Mouse (Mus musculus) hindbrain, embryonic 14.5 days (tissue): ENCODE measurements around the gene Pgm2l1. TPM values are rescaled to one million over a fixed set of nuclear protein-coding genes. Genes with fewer than 3 reads are reported as not detected.
A peak's percentile ranks its signal among the peaks of the same experiment; 100 is the strongest.
"Not testable (repeated sequence)": the region's sequence is repeated elsewhere in the genome, so short reads cannot be mapped to it uniquely, and the experiment has no call there.

ENCODE experiments used
- ATAC-seq: fragments of 200-750 bp; cut with Nextera tagmentation; 2 replicates; pipeline ENCODE4 v1.8.0; 2017; ENCODE audit warnings: moderate number of reproducible peaks, mild to moderate bottlenecking, moderate TSS enrichment, moderate library complexity; ENCODE audit not compliant: low FRiP score
- DNase-seq: peaks from one replicate; pipeline ENCODE4 v3.0.0-alpha.2; 2015; ENCODE audit warnings: low spot score
- H3K27ac ChIP-seq: fragments of 300-500 bp; sonication (generic); 2 replicates; pipeline ENCODE4 v1.5.1; 2014; ENCODE audit warnings: mild to moderate bottlenecking, moderate library complexity
- H3K27me3 ChIP-seq: fragments of 300-500 bp; sonication (generic); 2 replicates; pipeline ENCODE4 v1.6.1; 2014; ENCODE audit warnings: mild to moderate bottlenecking, low read length, mixed read lengths; ENCODE audit not compliant: control insufficient read depth, insufficient read depth
- H3K36me3 ChIP-seq: fragments of 300-500 bp; sonication (generic); replicated peaks from 2 replicates; pipeline ENCODE4 v1.6.1; 2014; ENCODE audit not compliant: control insufficient read depth, insufficient read depth
- H3K4me1 ChIP-seq: fragments of 300-500 bp; sonication (generic); replicated peaks from 2 replicates; pipeline ENCODE4 v1.6.1; 2014; ENCODE audit warnings: antibody characterized with exemption, low read length, mixed read lengths; ENCODE audit not compliant: control insufficient read depth, insufficient read depth
- H3K4me2 ChIP-seq: fragments of 300-500 bp; sonication (generic); replicated peaks from 2 replicates; pipeline ENCODE4 v1.6.1; 2014; ENCODE audit warnings: mild to moderate bottlenecking, moderate library complexity
- H3K4me3 ChIP-seq: fragments of 300-500 bp; sonication (generic); replicated peaks from 2 replicates; pipeline ENCODE4 v1.5.1; 2014; ENCODE audit warnings: mild to moderate bottlenecking, low read length
- H3K9ac ChIP-seq: fragments of 300-500 bp; sonication (generic); 2 replicates; pipeline ENCODE4 v1.6.1; 2014
- H3K9me3 ChIP-seq: fragments of 300-500 bp; sonication (generic); 2 replicates; pipeline ENCODE4 v1.6.1; 2016; ENCODE audit warnings: low read length; ENCODE audit not compliant: control insufficient read depth
- WGBS: fragments of 180-500 bp; shearing (Covaris S2); extraction: QIAGEN DNeasy Blood & Tissue Kit; methylation state at CpG from one replicate; pipeline ENCODE4 v1.1.7; 2014; 5-methylcytosine and 5-hydroxymethylcytosine counted together
- polyA plus RNA-seq: library from polyadenylated mRNA; unstranded; fragments of >200 nt; fragmentation: Nextera tagmentation; extraction: Ambion mirVana; gene quantifications from 2 replicates; pipeline ENCODE4 v1.2.1, GENCODE M21; 2014

Pgm2l1 gene
- polyA plus RNA-seq, 1 experiment from 2014 or later, result 29.1 TPM

GRCm38 (mm10) chr7:100243007-100243406 is 15.8 kb downstream of the Pgm2l1 start:
- Histone ChIP-seq H3K4me1 (no peaks in the 10 kb centered on the region), H3K4me2 (no peak overlapping the region), H3K9ac (no peak overlapping the region), H3K27me3 (no peaks in the 10 kb centered on the region), H3K36me3 (0 out of 2 replicates have a peak, but pooled peaks cover 3% of the 10 kb centered on the region), H3K9me3 (no peaks in the 10 kb centered on the region), H3K4me3 (no peak overlapping the region), H3K27ac (no peak overlapping the region)
- DNase-seq (no peak), ATAC-seq (no peak)
- 87% methylated on average over 1 of the region's 1 CpGs for WGBS

- no peaks in the 10 kb centered on the region for H3K9me3 ChIP-seq
- 91% methylated on average over 4 of the region's 4 CpGs for WGBS
- no peak overlapping the region for H3K4me3 ChIP-seq
These were observed 17.0 kb downstream of the Pgm2l1 start for GRCm38 (mm10) chr7:100244225-100244624.

GRCm38 (mm10) chr7:100245176-100245575 is 18.0 kb downstream of the Pgm2l1 start:
- H3K27ac ChIP-seq, result no peak overlapping the region
- DNase-seq, result no peak
- no peaks in the 10 kb centered on the region for H3K4me1 ChIP-seq
- H3K9me3 ChIP-seq, result no peaks in the 10 kb centered on the region
- H3K9ac ChIP-seq, result no peak overlapping the region
- WGBS, result 96% methylated on average over 3 of the region's 3 CpGs
- H3K27me3 ChIP-seq, result no peaks in the 10 kb centered on the region
- H3K4me2 ChIP-seq, result no peak overlapping the region
- ATAC-seq, result no peak
- H3K4me3 ChIP-seq, result no peak overlapping the region
- H3K36me3 ChIP-seq, result 0 out of 2 replicates have a peak, but pooled peaks cover 3% of the 10 kb centered on the region

More at GRCm38 (mm10) chr7:100244225-100244624, 17.0 kb downstream of the Pgm2l1 start:
- Histone ChIP-seq H3K4me1 (no peaks in the 10 kb centered on the region), H3K9ac (no peak overlapping the region), H3K27me3 (no peaks in the 10 kb centered on the region), H3K4me2 (no peak overlapping the region), H3K36me3 (0 out of 2 replicates have a peak, but pooled peaks cover 3% of the 10 kb centered on the region), H3K27ac (no peak overlapping the region)
- ATAC-seq (no peak), DNase-seq (no peak)

GRCm38 (mm10) chr7:100250667-100251066 is 23.5 kb downstream of the Pgm2l1 start:
- Histone ChIP-seq H3K9me3 (no peaks in the 10 kb centered on the region), H3K4me3 (no peak overlapping the region), H3K4me1 (no peaks in the 10 kb centered on the region), H3K36me3 (peaks cover 45% of the 10 kb centered on the region), H3K27ac (no peak overlapping the region), H3K27me3 (no peaks in the 10 kb centered on the region), H3K4me2 (no peak overlapping the region), H3K9ac (no peak overlapping the region)
- WGBS, result 94% methylated on average over 5 of the region's 5 CpGs
- no peak for DNase-seq
- ATAC-seq, result no peak

GRCm38 (mm10) chr7:100262350-100262749 is 35.2 kb downstream of the Pgm2l1 start:
- H3K9ac ChIP-seq, result no peak overlapping the region
- WGBS, result 85% methylated on average over 3 of the region's 3 CpGs

GRCm38 (mm10) chr7:100264934-100265333 is 37.7 kb downstream of the Pgm2l1 start:
- H3K9ac ChIP-seq, DNase-seq, H3K4me3 ChIP-seq, H3K9me3 ChIP-seq, H3K27me3 ChIP-seq, H3K27ac ChIP-seq, H3K4me2 ChIP-seq, ATAC-seq, H3K4me1 ChIP-seq: not testable (repeated sequence)
- 57% methylated on average over 17 of the region's 17 CpGs for WGBS
- peaks cover 87% of the 10 kb centered on the region for H3K36me3 ChIP-seq

More at GRCm38 (mm10) chr7:100262350-100262749, 35.2 kb downstream of the Pgm2l1 start:
- DNase-seq, result no peak
- Histone ChIP-seq H3K4me3 (no peak overlapping the region), H3K4me1 (no peaks in the 10 kb centered on the region), H3K4me2 (no peak overlapping the region), H3K27ac (no peak overlapping the region), H3K27me3 (no peaks in the 10 kb centered on the region), H3K36me3 (peaks cover 76% of the 10 kb centered on the region), H3K9me3 (no peaks in the 10 kb centered on the region)
- ATAC-seq, result no peak

- peaks cover 49% of the 10 kb centered on the region for H3K36me3 ChIP-seq
- no peak overlapping the region for H3K27ac ChIP-seq
- WGBS, result 96% methylated on average over 8 of the region's 8 CpGs
- no peaks in the 10 kb centered on the region for H3K4me1 ChIP-seq
- H3K4me2 ChIP-seq, result no peak overlapping the region
- no peaks in the 10 kb centered on the region for H3K9me3 ChIP-seq
- H3K27me3 ChIP-seq, result no peaks in the 10 kb centered on the region
- ATAC-seq (no peak), DNase-seq (no peak)
- no peak overlapping the region for H3K9ac ChIP-seq
- H3K4me3 ChIP-seq, result no peak overlapping the region
These were observed 45.2 kb downstream of the Pgm2l1 start for GRCm38 (mm10) chr7:100272369-100272768.

- H3K4me1 ChIP-seq, result no peaks in the 10 kb centered on the region
- ATAC-seq (no peak), DNase-seq (no peak)
- H3K27me3 ChIP-seq, result no peaks in the 10 kb centered on the region
- H3K4me2 ChIP-seq, result no peak overlapping the region
- H3K36me3 ChIP-seq, result peaks cover 32% of the 10 kb centered on the region
- no peak overlapping the region for H3K9ac ChIP-seq
- no peak overlapping the region for H3K27ac ChIP-seq
- H3K4me3 ChIP-seq, result no peak overlapping the region
- WGBS, result 89% methylated on average over 6 of the region's 6 CpGs
- no peaks in the 10 kb centered on the region for H3K9me3 ChIP-seq
These were observed 47.3 kb downstream of the Pgm2l1 start for GRCm38 (mm10) chr7:100274507-100274906.

GRCm38 (mm10) chr7:100276397-100276796 is 49.2 kb downstream of the Pgm2l1 start:
- no peaks in the 10 kb centered on the region for H3K4me1 ChIP-seq
- H3K36me3 ChIP-seq, result peaks cover 16% of the 10 kb centered on the region
- no peak overlapping the region for H3K4me3 ChIP-seq
- DNase-seq (peak; percentile 47), ATAC-seq (no peak)
- no peak overlapping the region for H3K9ac ChIP-seq
- H3K4me2 ChIP-seq, result no peak overlapping the region
- H3K27ac ChIP-seq, result no peak overlapping the region
- no peaks in the 10 kb centered on the region for H3K27me3 ChIP-seq
- WGBS, result 48% methylated on average over 2 of the region's 2 CpGs
- no peaks in the 10 kb centered on the region for H3K9me3 ChIP-seq

GRCm38 (mm10) chr7:100279803-100280202 is 52.6 kb downstream of the Pgm2l1 start:
- DNase-seq (peak; percentile 89), ATAC-seq (no peak)
- no peaks in the 10 kb centered on the region for H3K36me3 ChIP-seq
- H3K27ac ChIP-seq, result no peak overlapping the region
- H3K4me1 ChIP-seq, result no peaks in the 10 kb centered on the region
- 0% methylated on average over 1 of the region's 1 CpGs for WGBS
- peaks cover 3% of the 10 kb centered on the region; the same call in 1 of the 2 replicates for H3K27me3 ChIP-seq
- H3K9me3 ChIP-seq, result no peaks in the 10 kb centered on the region
- no peak overlapping the region for H3K4me2 ChIP-seq
- H3K4me3 ChIP-seq, result no peak overlapping the region
- no peak overlapping the region for H3K9ac ChIP-seq
